Mouse (Mus musculus) intestine, postnatal 0 days (tissue): ENCODE data around the gene Nudcd2. TPM values are rescaled to one million over a fixed set of nuclear protein-coding genes. Genes with fewer than 3 reads are reported as not detected.

Experiments used
- ATAC-seq: fragments of 200-750 bp; cut with Nextera tagmentation; 2 replicates; pipeline ENCODE4 v1.8.0; 2017; ENCODE audit warnings: mild to moderate bottlenecking, moderate TSS enrichment, moderate library complexity
- H3K27ac ChIP-seq: fragments of 300-500 bp; sonication (generic); 2 replicates; pipeline ENCODE4 v1.5.1; 2014; ENCODE audit warnings: mild to moderate bottlenecking, low read depth, low read length, moderate library complexity
- H3K27me3 ChIP-seq: fragments of 300-500 bp; sonication (generic); replicated peaks from 2 replicates; pipeline ENCODE4 v1.6.1; 2014; ENCODE audit warnings: low read length, mixed read lengths; ENCODE audit not compliant: control insufficient read depth, insufficient read depth
- H3K36me3 ChIP-seq: fragments of 300-500 bp; sonication (generic); 2 replicates; pipeline ENCODE4 v1.6.1; 2014; ENCODE audit warnings: mild to moderate bottlenecking, moderate library complexity; ENCODE audit not compliant: control insufficient read depth, insufficient read depth
- H3K4me1 ChIP-seq: fragments of 300-500 bp; sonication (generic); replicated peaks from 2 replicates; pipeline ENCODE4 v1.6.1; 2014; ENCODE audit warnings: antibody characterized with exemption, low read length, mixed read lengths; ENCODE audit not compliant: control insufficient read depth, insufficient read depth
- H3K4me2 ChIP-seq: fragments of 300-500 bp; sonication (generic); replicated peaks from 2 replicates; pipeline ENCODE4 v1.6.1; 2014; ENCODE audit warnings: low read depth, mild to moderate bottlenecking, moderate library complexity
- H3K4me3 ChIP-seq: fragments of 300-500 bp; sonication (generic); 2 replicates; pipeline ENCODE4 v1.5.1; 2014; ENCODE audit warnings: low read depth, low read length
- H3K9ac ChIP-seq: fragments of 300-500 bp; sonication (generic); 2 replicates; pipeline ENCODE4 v1.6.1; 2014; ENCODE audit warnings: mild to moderate bottlenecking, low read depth, low read length
- H3K9me3 ChIP-seq: fragments of 300-500 bp; sonication (generic); 2 replicates; pipeline ENCODE4 v1.6.1; 2016; ENCODE audit warnings: mixed run types; ENCODE audit not compliant: control insufficient read depth
- CTCF ChIP-seq: sonication (generic); IDR thresholded peaks from 2 replicates; pipeline ENCODE4 v1.5.1; 2016; ENCODE audit warnings: low read depth, mild to moderate bottlenecking, control low read depth, antibody characterized with exemption, moderate library complexity
- WGBS: fragments of 180-500 bp; shearing (Covaris S2); extraction: QIAGEN DNeasy Blood & Tissue Kit; methylation state at CpG from one replicate; pipeline ENCODE4 v1.1.7; 2014; 5-methylcytosine and 5-hydroxymethylcytosine counted together
- polyA plus RNA-seq: library from polyadenylated mRNA; unstranded; fragments of >200 nt; fragmentation: Nextera tagmentation; extraction: Ambion mirVana; gene quantifications from 2 replicates; pipeline ENCODE4 v1.2.1, GENCODE M21; 2015

The Nudcd2 gene
- polyA plus RNA-seq, result 70.3 and 71.2 TPM in 2 replicates

- TF ChIP-seq CTCF, result no peak
- H3K36me3 ChIP-seq, result peaks cover 14% of the 10 kb centered on the region
- H3K27ac ChIP-seq, result peak within 1 kb of the TSS; percentile 74
- peak within 1 kb of the TSS; percentile 77 for H3K4me3 ChIP-seq
- ATAC-seq, result peak; percentile 100
- H3K4me1 ChIP-seq, result no peaks in the 10 kb centered on the region
- no peaks in the 10 kb centered on the region for H3K9me3 ChIP-seq
- H3K9ac ChIP-seq, result peak within 1 kb of the TSS; percentile 85
- no peaks in the 10 kb centered on the region for H3K27me3 ChIP-seq
- H3K4me2 ChIP-seq, result peak within 1 kb of the TSS; percentile 92
- WGBS, result under 1% methylated on average over 52 of the region's 52 CpGs
Measured at GRCm38 (mm10) chr11:40733339-40734174, at the start of gene Nudcd2, which contains the start of gene Hmmr. Nudcd2 (plus strand) TSS chr11:40733667. Hmmr (minus strand) TSS chr11:40733422.

GRCm38 (mm10) chr11:40690444-40691127 is 42.9 kb upstream of the Nudcd2 start:
- no peak for ATAC-seq
- H3K27ac ChIP-seq, result no peak overlapping the region
- H3K9me3 ChIP-seq, result no peaks in the 10 kb centered on the region
- no peak for TF ChIP-seq CTCF
- no peak overlapping the region for H3K9ac ChIP-seq
- 0 out of 2 replicates have a peak overlapping the region, but pooled peaks have one; percentile 82 for H3K4me3 ChIP-seq
- H3K4me2 ChIP-seq, result peak overlapping the region; percentile 72
- H3K36me3 ChIP-seq, result peaks cover 23% of the 10 kb centered on the region
- peaks cover 8% of the 10 kb centered on the region; the same call in 1 of the 2 replicates for H3K4me1 ChIP-seq
- no peaks in the 10 kb centered on the region for H3K27me3 ChIP-seq
- WGBS, result 51% methylated on average over 5 of the region's 5 CpGs

GRCm38 (mm10) chr11:40692101-40692509 is 41.4 kb upstream of the Nudcd2 start:
- Histone ChIP-seq H3K36me3 (peaks cover 11% of the 10 kb centered on the region), H3K9ac (peak overlapping the region; percentile 83), H3K27ac (peak overlapping the region; percentile 87), H3K9me3 (no peaks in the 10 kb centered on the region), H3K4me2 (peak overlapping the region; percentile 72), H3K4me1 (peaks cover 8% of the 10 kb centered on the region; the same call in 1 of the 2 replicates), H3K4me3 (peak overlapping the region; percentile 82), H3K27me3 (no peaks in the 10 kb centered on the region)
- peak; percentile 83 for ATAC-seq
- WGBS, result under 1% methylated on average over 28 of the region's 28 CpGs
- TF ChIP-seq CTCF, result peak; percentile 6; the same call in 1 of the 2 replicates

- H3K36me3 ChIP-seq, result peaks cover 6% of the 10 kb centered on the region; the same call in 1 of the 2 replicates
- peak overlapping the region; percentile 83 for H3K9ac ChIP-seq
- H3K27ac ChIP-seq, result peak overlapping the region; percentile 87
- no peak for TF ChIP-seq CTCF
- H3K4me1 ChIP-seq, result peaks cover 8% of the 10 kb centered on the region; the same call in 1 of the 2 replicates
- H3K4me3 ChIP-seq, result peak overlapping the region; percentile 82
- no peaks in the 10 kb centered on the region for H3K9me3 ChIP-seq
- peak; percentile 99 for ATAC-seq
- H3K4me2 ChIP-seq, result peak overlapping the region; percentile 72
- H3K27me3 ChIP-seq, result no peaks in the 10 kb centered on the region
- under 1% methylated on average over 31 of the region's 36 CpGs for WGBS
Measured at GRCm38 (mm10) chr11:40692511-40693365, 40.7 kb upstream of the Nudcd2 start.

- H3K4me3 ChIP-seq, result peak overlapping the region; percentile 82
- peak overlapping the region; percentile 81 for H3K27ac ChIP-seq
- no peaks in the 10 kb centered on the region for H3K27me3 ChIP-seq
- peaks cover 8% of the 10 kb centered on the region; the same call in 1 of the 2 replicates for H3K4me1 ChIP-seq
- no peaks in the 10 kb centered on the region for H3K36me3 ChIP-seq
- H3K9me3 ChIP-seq, result no peaks in the 10 kb centered on the region
- peak; percentile 44 for ATAC-seq
- peak overlapping the region; percentile 72 for H3K4me2 ChIP-seq
- under 1% methylated on average over 16 of the region's 16 CpGs for WGBS
- peak overlapping the region; percentile 60; the same call in 1 of the 2 replicates for H3K9ac ChIP-seq
- no peak for TF ChIP-seq CTCF
Measured at GRCm38 (mm10) chr11:40693366-40693951, 40.0 kb upstream of the Nudcd2 start.
